Mouse (Mus musculus) monocyte, adult 5-6 weeks (primary cell): ENCODE data around the gene Dmp1. TPM values are rescaled to one million over a fixed set of nuclear protein-coding genes. Genes with fewer than 3 reads are reported as not detected.

Source experiments
- ATAC-seq: fragments of 153-309, 156-312 bp; replicated peaks from 2 replicates; pipeline ENCODE4 v1.8.0; 2017; ENCODE audit warnings: mild to moderate bottlenecking; ENCODE audit not compliant: low TSS enrichment, insufficient number of reproducible peaks, severe bottlenecking, poor library complexity, low FRiP score
- total RNA-seq: library from RNA; stranded (forward); fragments of 200-1000, 200-491, 200-594 nt; gene quantifications from 3 replicates; pipeline ENCODE4 v1.2.3, GENCODE M21; 2017

Dmp1 gene
- total RNA-seq, 1 experiment from 2014 or later = not detected

DNA sequence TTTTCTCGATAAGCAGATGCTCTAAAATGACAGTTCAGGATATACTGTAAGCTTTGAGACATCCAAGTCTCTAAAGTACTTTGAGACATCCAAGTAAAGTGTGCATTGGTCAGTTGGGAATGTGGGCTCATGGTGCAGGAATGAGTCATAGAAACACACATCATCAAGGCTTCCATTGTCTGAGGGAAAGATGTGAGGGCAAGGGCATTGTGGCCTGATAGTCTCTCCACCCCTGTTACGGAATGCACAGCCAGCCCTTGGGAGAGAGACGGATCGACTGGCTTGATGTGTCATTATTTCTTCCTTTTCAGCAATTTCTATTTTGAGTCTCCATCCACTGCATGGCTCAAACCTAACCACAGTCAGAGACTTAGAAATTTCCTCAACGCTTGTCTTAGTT lies 49.4 kb downstream of the Dmp1 start:
- ATAC-seq = no peak

DNA sequence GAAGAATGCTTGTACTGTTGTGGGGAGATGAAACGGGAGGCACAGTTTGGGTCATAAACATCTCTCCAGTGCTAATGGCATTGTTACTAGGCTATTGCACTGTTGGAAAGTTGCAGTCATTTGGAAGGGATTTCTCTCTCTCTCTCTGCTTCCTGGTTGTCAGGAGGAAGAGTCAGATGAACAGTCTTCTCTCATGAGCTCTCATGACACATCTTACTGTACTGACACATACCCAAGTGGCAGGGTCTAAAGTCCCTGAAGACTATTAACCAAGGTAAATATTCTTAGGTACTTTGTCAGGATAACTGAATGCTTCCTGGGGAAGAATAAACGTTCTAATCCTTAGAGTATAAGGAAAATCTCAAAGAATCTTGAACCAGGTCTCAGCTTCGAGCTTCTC lies 54.2 kb downstream of the Dmp1 start:
- no peak for ATAC-seq

DNA sequence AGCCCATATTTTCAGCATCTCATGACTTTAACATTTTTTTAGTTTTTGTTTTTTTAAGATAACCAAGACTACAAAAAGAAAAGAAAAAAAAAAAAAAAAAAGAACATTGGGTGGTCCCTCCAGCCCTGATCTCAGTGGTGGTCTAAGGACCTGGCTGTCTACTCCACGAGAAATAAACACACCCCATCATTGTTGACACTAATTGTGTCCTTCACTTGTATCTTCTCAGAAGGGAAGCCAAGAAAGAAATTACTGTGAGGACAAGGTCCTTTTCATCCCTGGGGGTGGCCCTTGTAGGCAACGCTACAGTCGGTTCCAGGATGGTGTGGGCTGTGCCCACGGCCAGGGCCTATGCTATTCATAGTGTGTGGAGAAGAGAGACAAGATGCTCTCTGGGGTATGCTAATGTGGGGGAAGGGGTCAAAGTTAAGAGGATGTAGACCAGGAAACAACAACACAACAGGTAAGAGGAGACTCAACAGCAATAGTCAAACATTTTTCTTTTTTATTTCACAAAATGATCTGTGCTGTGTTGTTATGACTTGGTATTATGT lies 59.6 kb downstream of the Dmp1 start:
- ATAC-seq = no peak

DNA sequence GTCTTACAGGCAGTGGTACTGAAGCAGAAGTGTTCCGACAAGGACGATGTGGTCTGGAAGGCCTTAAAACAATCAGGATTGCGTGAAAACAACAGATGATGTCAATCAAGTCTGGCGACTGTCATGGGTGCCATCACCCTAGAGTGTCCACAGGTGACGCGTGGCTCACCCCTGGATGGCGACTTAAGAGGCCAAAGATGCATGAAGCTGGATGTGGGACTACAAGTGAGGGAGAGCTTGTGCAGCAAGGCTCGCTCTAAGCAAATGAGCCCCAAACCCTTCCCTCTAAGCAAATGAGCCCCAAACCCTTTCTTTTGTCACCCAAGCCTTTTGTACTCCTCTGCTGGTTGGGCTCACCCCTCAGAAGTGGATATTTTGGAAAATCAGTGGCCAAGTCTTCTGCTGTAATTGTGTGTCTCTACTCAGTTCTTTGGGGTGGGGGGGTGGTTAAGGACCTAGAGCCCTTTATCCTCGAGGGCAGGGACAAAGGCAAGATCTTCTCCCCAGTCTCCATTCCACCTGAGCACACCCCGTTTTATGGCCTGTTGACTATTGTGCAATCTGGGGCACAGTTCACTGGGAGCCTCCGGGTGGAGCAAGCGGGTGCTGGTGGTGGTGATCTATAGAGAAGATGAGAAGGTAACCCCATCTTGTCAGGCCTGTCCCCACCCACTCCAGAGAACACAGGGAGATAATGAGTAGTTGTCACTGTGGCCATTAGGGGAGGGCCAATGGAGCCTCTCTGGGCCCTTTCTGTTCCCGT lies 60.8 kb downstream of the Dmp1 start:
- no peak for ATAC-seq

Other genes starting within 250 kb of the Dmp1 start
- 0.68 TPM in 1 of 3 replicates, not detected in the others for gene Hsd17b13, start 225.2 kb upstream of the Dmp1 start, total RNA-seq
- gene Hsd17b11, start 180.7 kb upstream of the Dmp1 start, total RNA-seq = 90.1 to 135 TPM (median 123 TPM) in 3 replicates
- 35.1 to 55.6 TPM (median 38.7 TPM) in 3 replicates for gene Nudt9, start 156.3 kb upstream of the Dmp1 start, total RNA-seq
- not detected in 3 replicates for gene Gm17660, start 125.0 kb upstream of the Dmp1 start, total RNA-seq
- not detected in 3 replicates for gene Sparcl1, start 88.9 kb upstream of the Dmp1 start, total RNA-seq
- gene Dspp, start 31.9 kb upstream of the Dmp1 start, total RNA-seq = not detected in 3 replicates
- not detected in 3 replicates for gene Ibsp, start 96.6 kb downstream of the Dmp1 start, total RNA-seq
- not detected in 3 replicates for gene Mepe, start 122.7 kb downstream of the Dmp1 start, total RNA-seq
- 1.5 to 1.9 TPM (median 1.9 TPM) in 3 replicates for gene Spp1, start 232.5 kb downstream of the Dmp1 start, total RNA-seq